Mouse (Mus musculus) thymus, adult 2 months (tissue): Measurements from ENCODE around the gene Pitpnm3.

Experiments
- CTCF ChIP-seq: fragments of 200-500 bp; IDR thresholded peaks from 2 replicates; pipeline ENCODE4 v1.5.1; 2012; ENCODE audit warnings: mild to moderate bottlenecking, control low read depth, low read length, moderate library complexity, borderline replicate concordance; ENCODE audit not compliant: control insufficient read depth, poor library complexity, insufficient read depth; ENCODE audit errors: extremely low read depth
- POLR2A ChIP-seq: fragments of 200-500 bp; IDR thresholded peaks from 2 replicates; pipeline ENCODE4 v1.6.1; 2012; ENCODE audit warnings: mild to moderate bottlenecking, low read length, control low read depth, moderate library complexity; ENCODE audit not compliant: control insufficient read depth, poor library complexity, insufficient read depth; ENCODE audit errors: extremely low read depth

DNA sequence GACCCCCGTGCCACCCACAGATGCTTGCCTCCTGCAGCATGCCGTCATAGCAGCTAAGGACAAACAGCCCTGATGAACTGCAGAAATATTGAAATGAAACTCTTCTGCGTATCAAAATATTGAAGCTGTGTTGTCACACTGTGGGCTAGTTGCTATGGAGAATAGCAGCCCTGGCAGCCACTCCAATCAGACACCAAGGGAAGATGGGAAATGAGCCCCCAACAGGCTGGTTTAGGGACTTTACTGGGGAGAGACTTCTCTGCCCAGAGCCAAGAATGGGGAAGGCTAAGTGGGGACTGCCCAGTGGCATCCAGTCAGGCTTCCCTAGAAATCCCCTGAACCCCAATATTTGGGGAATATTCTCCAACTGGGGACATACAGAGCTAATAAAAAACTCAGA, 16.9 kb downstream of the Pitpnm3 start:
- TF ChIP-seq CTCF = no peak
- no peak for TF ChIP-seq POLR2A
